Mouse (Mus musculus) gastrocnemius, postnatal 10 days (tissue): ENCODE measurements around the gene Cwc27. TPM values are rescaled to one million over a fixed set of nuclear protein-coding genes. Genes with fewer than 3 reads are reported as not detected.

Source experiments
- DNase-seq: peaks from one replicate; pipeline ENCODE4 v3.0.0; 2021; ENCODE audit warnings: mixed read lengths
- total RNA-seq, 2 experiments: library from RNA; stranded (reverse); gene quantifications; 2 replicates each; pipeline ENCODE4 v1.2.3; 2021

Cwc27 gene
- total RNA-seq, 2 experiments from 2014 or later = 13.5 to 18.6 TPM

GRCm38 (mm10) chr13:104611296-104611695, 205.6 kb downstream of the Cwc27 start:
- no peak for DNase-seq

GRCm38 (mm10) chr13:104610210-104611111, 206.5 kb downstream of the Cwc27 start:
- DNase-seq = no peak

GRCm38 (mm10) chr13:104608516-104608915, 208.4 kb downstream of the Cwc27 start:
- DNase-seq = no peak

- no peak for DNase-seq
Observed at GRCm38 (mm10) chr13:104606786-104607580, 210.0 kb downstream of the Cwc27 start.

- DNase-seq = no peak
Observed at GRCm38 (mm10) chr13:104605111-104605510, 211.8 kb downstream of the Cwc27 start.

GRCm38 (mm10) chr13:104602197-104602596, 214.7 kb downstream of the Cwc27 start:
- no peak for DNase-seq

- no peak for DNase-seq
Observed at GRCm38 (mm10) chr13:104601783-104602182, 215.2 kb downstream of the Cwc27 start.

- DNase-seq = no peak
Observed at GRCm38 (mm10) chr13:104596199-104596598, 220.7 kb downstream of the Cwc27 start.

GRCm38 (mm10) chr13:104594820-104595351, 222.1 kb downstream of the Cwc27 start:
- no peak for DNase-seq

- DNase-seq = no peak
Observed at GRCm38 (mm10) chr13:104590931-104591330, 226.0 kb downstream of the Cwc27 start.

- no peak for DNase-seq
Observed at GRCm38 (mm10) chr13:104590097-104590607, 226.8 kb downstream of the Cwc27 start.

GRCm38 (mm10) chr13:104588383-104588782, 228.6 kb downstream of the Cwc27 start:
- no peak for DNase-seq

Other genes starting within 250 kb of the Cwc27 start
- 10 to 100 TPM; 13.3 to 13.5 TPM for gene Srek1ip1, start 24.7 kb downstream of the Cwc27 start, total RNA-seq
- not detected for gene Shisal2b, start 46.8 kb upstream of the Cwc27 start, total RNA-seq
- gene Rgs7bp, start 237.8 kb upstream of the Cwc27 start, total RNA-seq = 1 to 10 TPM; 1.5 to 1.6 TPM